Mouse (Mus musculus) stomach, postnatal 0 days (tissue): ENCODE measurements around the gene Olfml3.

Experiments used
- CTCF ChIP-seq: IDR thresholded peaks from 2 replicates; pipeline ENCODE4 v1.5.1; 2016; ENCODE audit warnings: antibody characterized with exemption, low read depth, mild to moderate bottlenecking, moderate library complexity
- EP300 ChIP-seq: optimal IDR thresholded peaks from 2 replicates; pipeline ENCODE3; 2016; ENCODE audit warnings: antibody characterized with exemption

- no peak for TF ChIP-seq CTCF
- no peak for TF ChIP-seq EP300
Observed at GRCm38 (mm10) chr3:103778660-103779059, 40.9 kb upstream of the Olfml3 start.
